Mouse (Mus musculus) E14TG2a.4 (cell line): ENCODE data around the gene Serpina12.

Experiments
- H3K27me3 ChIP-seq: 2 replicates; pipeline ENCODE4 v1.6.1; 2014; ENCODE audit warnings: low read length, control low read depth; ENCODE audit not compliant: insufficient read depth
- H3K36me3 ChIP-seq: 2 replicates; pipeline ENCODE4 v1.6.1; 2014; ENCODE audit warnings: low read length, control low read depth; ENCODE audit not compliant: insufficient read depth
- H3K4me1 ChIP-seq: replicated peaks from 2 replicates; pipeline ENCODE4 v1.6.1; 2014; ENCODE audit warnings: low read depth, low read length, control low read depth
- H3K4me3 ChIP-seq: replicated peaks from 2 replicates; pipeline ENCODE4 v1.5.1; 2014; ENCODE audit warnings: mild to moderate bottlenecking, low read length
- H3K9me3 ChIP-seq: 2 replicates; pipeline ENCODE4 v1.6.1; 2014; ENCODE audit warnings: low read length, control low read depth
- CTCF ChIP-seq: conservative IDR thresholded peaks from 2 replicates; pipeline ENCODE4 v1.5.1; 2014; ENCODE audit warnings: low read length
- NANOG ChIP-seq: IDR thresholded peaks from 2 replicates; pipeline ENCODE4 v1.6.1; 2014; ENCODE audit warnings: borderline replicate concordance, low read length, mixed read lengths
- POU5F1 ChIP-seq: IDR thresholded peaks from 2 replicates; pipeline ENCODE4 v1.6.1; 2014; ENCODE audit warnings: low read length, borderline replicate concordance

The Serpina12 gene

GRCm38 (mm10) chr12:104000594-104000993, 43.6 kb downstream of the Serpina12 start:
- Histone ChIP-seq H3K4me3 (no peak overlapping the region), H3K9me3 (peaks cover 30% of the 10 kb centered on the region), H3K36me3 (no peaks in the 10 kb centered on the region), H3K4me1 (no peaks in the 10 kb centered on the region), H3K27me3 (no peaks in the 10 kb centered on the region)
- TF ChIP-seq CTCF (no peak), NANOG (no peak), POU5F1 (no peak)

GRCm38 (mm10) chr12:103999611-104000010, 44.6 kb downstream of the Serpina12 start:
- Histone ChIP-seq H3K36me3 (no peaks in the 10 kb centered on the region), H3K4me1 (no peaks in the 10 kb centered on the region), H3K9me3 (peaks cover 29% of the 10 kb centered on the region), H3K27me3 (no peaks in the 10 kb centered on the region), H3K4me3 (no peak overlapping the region)
- no peak for TF ChIP-seq CTCF
- no peak for TF ChIP-seq POU5F1
- TF ChIP-seq NANOG: no peak

GRCm38 (mm10) chr12:103996513-103996912, 47.7 kb downstream of the Serpina12 start:
- no peak overlapping the region for H3K4me3 ChIP-seq
- no peaks in the 10 kb centered on the region for H3K36me3 ChIP-seq
- H3K9me3 ChIP-seq: peaks cover 19% of the 10 kb centered on the region
- H3K27me3 ChIP-seq: peaks cover 5% of the 10 kb centered on the region; the same call in 1 of the 2 replicates
- TF ChIP-seq POU5F1 (no peak), NANOG (no peak), CTCF (no peak)
- H3K4me1 ChIP-seq: no peaks in the 10 kb centered on the region

GRCm38 (mm10) chr12:103995292-103996072, 48.8 kb downstream of the Serpina12 start:
- H3K36me3 ChIP-seq: no peaks in the 10 kb centered on the region
- H3K9me3 ChIP-seq: peaks cover 9% of the 10 kb centered on the region
- H3K4me1 ChIP-seq: no peaks in the 10 kb centered on the region
- H3K27me3 ChIP-seq: peaks cover 5% of the 10 kb centered on the region; the same call in 1 of the 2 replicates
- no peak overlapping the region for H3K4me3 ChIP-seq
- no peak for TF ChIP-seq POU5F1
- TF ChIP-seq CTCF: peak; percentile 70

- no peaks in the 10 kb centered on the region for H3K36me3 ChIP-seq
- no peaks in the 10 kb centered on the region for H3K9me3 ChIP-seq
- H3K27me3 ChIP-seq: peaks cover 5% of the 10 kb centered on the region; the same call in 1 of the 2 replicates
- H3K4me3 ChIP-seq: no peak overlapping the region
- TF ChIP-seq CTCF (no peak), NANOG (no peak), POU5F1 (no peak)
- no peaks in the 10 kb centered on the region for H3K4me1 ChIP-seq
These were observed 51.3 kb downstream of the Serpina12 start for GRCm38 (mm10) chr12:103992945-103993344.

GRCm38 (mm10) chr12:103989857-103990256, 54.4 kb downstream of the Serpina12 start, which contains the start of gene Serpina11:
Gene Serpina11 (minus strand): TSS chr12:103989957.
- no peaks in the 10 kb centered on the region for H3K9me3 ChIP-seq
- H3K4me3 ChIP-seq: no peak within 1 kb of the TSS
- TF ChIP-seq POU5F1 (no peak), NANOG (no peak), CTCF (no peak)
- peaks cover 11% of the 10 kb centered on the region for H3K27me3 ChIP-seq
- no peaks in the 10 kb centered on the region for H3K4me1 ChIP-seq
- no peaks in the 10 kb centered on the region for H3K36me3 ChIP-seq

GRCm38 (mm10) chr12:103989514-103989767, 54.8 kb downstream of the Serpina12 start:
- no peaks in the 10 kb centered on the region for H3K9me3 ChIP-seq
- H3K4me1 ChIP-seq: no peaks in the 10 kb centered on the region
- TF ChIP-seq CTCF: no peak
- no peak for TF ChIP-seq POU5F1
- no peak for TF ChIP-seq NANOG
- H3K36me3 ChIP-seq: no peaks in the 10 kb centered on the region
- H3K27me3 ChIP-seq: peaks cover 11% of the 10 kb centered on the region
- H3K4me3 ChIP-seq: no peak overlapping the region

GRCm38 (mm10) chr12:103988754-103989513, 55.3 kb downstream of the Serpina12 start:
- Histone ChIP-seq H3K4me1 (no peaks in the 10 kb centered on the region), H3K9me3 (no peaks in the 10 kb centered on the region), H3K4me3 (no peak overlapping the region), H3K36me3 (no peaks in the 10 kb centered on the region), H3K27me3 (peaks cover 11% of the 10 kb centered on the region)
- no peak for TF ChIP-seq POU5F1
- no peak for TF ChIP-seq NANOG
- TF ChIP-seq CTCF: no peak

- peaks cover 6% of the 10 kb centered on the region for H3K27me3 ChIP-seq
- H3K36me3 ChIP-seq: no peaks in the 10 kb centered on the region
- H3K9me3 ChIP-seq: no peaks in the 10 kb centered on the region
- H3K4me3 ChIP-seq: no peak overlapping the region
- no peaks in the 10 kb centered on the region for H3K4me1 ChIP-seq
- TF ChIP-seq NANOG (no peak), POU5F1 (no peak), CTCF (no peak)
These were observed 58.4 kb downstream of the Serpina12 start for GRCm38 (mm10) chr12:103985868-103986267.
